Mouse (Mus musculus) liver, embryonic 16.5 days (tissue): ENCODE measurements at regions not wholly inside any gene's neighbourhood (a gene's known extent, or its start where the extent isn't known, plus 50 kb on each side); places are given as distances from the start of the nearest gene placed in this dataset.

ENCODE experiments used
- ATAC-seq: fragments of 200-750 bp; cut with Nextera tagmentation; 2 replicates; pipeline ENCODE4 v1.8.0; 2017; ENCODE audit warnings: low read depth, mild to moderate bottlenecking, moderate number of reproducible peaks, moderate library complexity
- H3K27ac ChIP-seq: fragments of 300-500 bp; sonication (generic); 2 replicates; pipeline ENCODE4 v1.5.1; 2014; ENCODE audit warnings: mild to moderate bottlenecking, low read length
- H3K27me3 ChIP-seq: fragments of 300-500 bp; sonication (generic); 2 replicates; pipeline ENCODE4 v1.6.1; 2014; ENCODE audit warnings: low read depth, low read length, mixed read lengths; ENCODE audit not compliant: control insufficient read depth, insufficient read depth
- H3K36me3 ChIP-seq: fragments of 300-500 bp; sonication (generic); 2 replicates; pipeline ENCODE4 v1.6.1; 2014; ENCODE audit warnings: mild to moderate bottlenecking; ENCODE audit not compliant: control insufficient read depth, insufficient read depth
- H3K4me1 ChIP-seq: fragments of 300-500 bp; sonication (generic); 2 replicates; pipeline ENCODE4 v1.6.1; 2014; ENCODE audit warnings: low read depth, low read length, mixed read lengths; ENCODE audit not compliant: control insufficient read depth
- H3K4me2 ChIP-seq: fragments of 300-500 bp; sonication (generic); 2 replicates; pipeline ENCODE4 v1.6.1; 2014; ENCODE audit warnings: low read depth, low read length, mixed read lengths
- H3K4me3 ChIP-seq: fragments of 300-500 bp; sonication (generic); 2 replicates; pipeline ENCODE4 v1.5.1; 2014; ENCODE audit warnings: low read depth, mild to moderate bottlenecking, low read length
- H3K9ac ChIP-seq: fragments of 300-500 bp; sonication (generic); 2 replicates; pipeline ENCODE4 v1.6.1; 2014; ENCODE audit warnings: low read depth, low read length
- H3K9me3 ChIP-seq: fragments of 300-500 bp; sonication (generic); replicated peaks from 2 replicates; pipeline ENCODE4 v1.6.1; 2016; ENCODE audit warnings: low read length; ENCODE audit not compliant: control insufficient read depth
- WGBS: fragments of 180-500 bp; shearing (Covaris S2); extraction: QIAGEN DNeasy Blood & Tissue Kit; methylation state at CpG from one replicate; pipeline ENCODE4 v1.1.7; 2014; ENCODE audit not compliant: insufficient replicate concordance; 5-methylcytosine and 5-hydroxymethylcytosine counted together

- no peaks in the 10 kb centered on the region for H3K36me3 ChIP-seq
- H3K4me2 ChIP-seq, result no peak overlapping the region
- 32% methylated on average over 3 of the region's 3 CpGs for WGBS
- H3K4me1 ChIP-seq, result no peaks in the 10 kb centered on the region
- H3K27me3 ChIP-seq, result no peaks in the 10 kb centered on the region
- H3K9ac ChIP-seq, result no peak overlapping the region
- no peak for ATAC-seq
- no peak overlapping the region for H3K27ac ChIP-seq
- no peak overlapping the region for H3K4me3 ChIP-seq
- H3K9me3 ChIP-seq, result no peaks in the 10 kb centered on the region
Observed at GRCm38 (mm10) chr10:92333042-92333774, 389.0 kb downstream of the Nedd1 start.

GRCm38 (mm10) chr10:92330150-92330549, 392.1 kb downstream of the Nedd1 start:
- Histone ChIP-seq H3K27ac (no peak overlapping the region), H3K4me3 (no peak overlapping the region), H3K9me3 (no peaks in the 10 kb centered on the region), H3K4me2 (no peak overlapping the region), H3K36me3 (no peaks in the 10 kb centered on the region), H3K27me3 (no peaks in the 10 kb centered on the region), H3K9ac (no peak overlapping the region), H3K4me1 (no peaks in the 10 kb centered on the region)
- no peak for ATAC-seq
- WGBS, result 50% methylated on average over 10 of the region's 10 CpGs

- Histone ChIP-seq H3K9me3 (no peaks in the 10 kb centered on the region), H3K4me3 (no peak overlapping the region), H3K4me1 (no peaks in the 10 kb centered on the region), H3K36me3 (no peaks in the 10 kb centered on the region), H3K4me2 (no peak overlapping the region), H3K9ac (no peak overlapping the region), H3K27ac (no peak overlapping the region), H3K27me3 (no peaks in the 10 kb centered on the region)
- WGBS, result 81% methylated on average over 1 of the region's 1 CpGs
- ATAC-seq, result no peak
Observed at GRCm38 (mm10) chr10:92329661-92330060, 392.6 kb downstream of the Nedd1 start.

- Histone ChIP-seq H3K9ac (no peak overlapping the region), H3K4me1 (no peaks in the 10 kb centered on the region), H3K4me3 (no peak overlapping the region), H3K27ac (no peak overlapping the region), H3K36me3 (no peaks in the 10 kb centered on the region), H3K9me3 (no peaks in the 10 kb centered on the region), H3K4me2 (no peak overlapping the region), H3K27me3 (no peaks in the 10 kb centered on the region)
- ATAC-seq, result no peak
- WGBS, result 43% methylated on average over 4 of the region's 4 CpGs
Observed at GRCm38 (mm10) chr10:92325284-92325989, 396.8 kb downstream of the Nedd1 start.

- 55% methylated on average over 3 of the region's 3 CpGs for WGBS
- no peak overlapping the region for H3K9ac ChIP-seq
Observed at GRCm38 (mm10) chr10:92314606-92315005, 407.6 kb downstream of the Nedd1 start.

GRCm38 (mm10) chr10:92312278-92312677, 409.9 kb downstream of the Nedd1 start:
- H3K4me1 ChIP-seq, result no peaks in the 10 kb centered on the region
- no peak overlapping the region for H3K4me2 ChIP-seq
- no peaks in the 10 kb centered on the region for H3K36me3 ChIP-seq
- no peaks in the 10 kb centered on the region for H3K9me3 ChIP-seq
- WGBS, result 60% methylated on average over 6 of the region's 6 CpGs
- ATAC-seq, result no peak
- no peak overlapping the region for H3K4me3 ChIP-seq
- no peaks in the 10 kb centered on the region for H3K27me3 ChIP-seq
- no peak overlapping the region for H3K27ac ChIP-seq
- no peak overlapping the region for H3K9ac ChIP-seq

More at GRCm38 (mm10) chr10:92314606-92315005, 407.6 kb downstream of the Nedd1 start:
- Histone ChIP-seq H3K4me2 (no peak overlapping the region), H3K36me3 (no peaks in the 10 kb centered on the region), H3K27me3 (no peaks in the 10 kb centered on the region), H3K27ac (no peak overlapping the region), H3K9me3 (no peaks in the 10 kb centered on the region), H3K4me1 (no peaks in the 10 kb centered on the region), H3K4me3 (no peak overlapping the region)
- ATAC-seq, result no peak

- no peaks in the 10 kb centered on the region for H3K9me3 ChIP-seq
- no peaks in the 10 kb centered on the region for H3K27me3 ChIP-seq
- no peak overlapping the region for H3K4me2 ChIP-seq
- WGBS, result 53% methylated on average over 3 of the region's 3 CpGs
- no peak overlapping the region for H3K9ac ChIP-seq
- H3K27ac ChIP-seq, result no peak overlapping the region
- H3K4me3 ChIP-seq, result no peak overlapping the region
- no peaks in the 10 kb centered on the region for H3K36me3 ChIP-seq
- H3K4me1 ChIP-seq, result no peaks in the 10 kb centered on the region
- ATAC-seq, result no peak
Observed at GRCm38 (mm10) chr10:92308643-92309042, 413.6 kb downstream of the Nedd1 start.

- no peaks in the 10 kb centered on the region for H3K9me3 ChIP-seq
- no peak for ATAC-seq
- no peak overlapping the region for H3K4me2 ChIP-seq
- no peaks in the 10 kb centered on the region for H3K4me1 ChIP-seq
- no peak overlapping the region for H3K9ac ChIP-seq
- WGBS, result 11% methylated on average over 3 of the region's 3 CpGs
- no peaks in the 10 kb centered on the region for H3K36me3 ChIP-seq
- H3K27me3 ChIP-seq, result no peaks in the 10 kb centered on the region
- no peak overlapping the region for H3K4me3 ChIP-seq
- no peak overlapping the region for H3K27ac ChIP-seq
Observed at GRCm38 (mm10) chr10:92307861-92308260, 414.4 kb downstream of the Nedd1 start.

- Histone ChIP-seq H3K27me3 (no peaks in the 10 kb centered on the region), H3K4me3 (no peak overlapping the region), H3K27ac (no peak overlapping the region), H3K4me1 (no peaks in the 10 kb centered on the region), H3K4me2 (no peak overlapping the region), H3K36me3 (no peaks in the 10 kb centered on the region), H3K9me3 (no peaks in the 10 kb centered on the region), H3K9ac (no peak overlapping the region)
- ATAC-seq, result no peak
- 49% methylated on average over 13 of the region's 13 CpGs for WGBS
Observed at GRCm38 (mm10) chr10:92298693-92299092, 423.5 kb downstream of the Nedd1 start.
